Mouse (Mus musculus): ENCODE results near the gene Asdurf. TPM values are rescaled to one million over a fixed set of nuclear protein-coding genes. Genes with fewer than 3 reads are reported as not detected.
A peak's percentile ranks its signal among the peaks of the same experiment; 100 is the strongest.

The Asdurf gene
- total and polyA plus RNA-seq, 3 experiments: 1.4 TPM; not detected in 2

DNA sequence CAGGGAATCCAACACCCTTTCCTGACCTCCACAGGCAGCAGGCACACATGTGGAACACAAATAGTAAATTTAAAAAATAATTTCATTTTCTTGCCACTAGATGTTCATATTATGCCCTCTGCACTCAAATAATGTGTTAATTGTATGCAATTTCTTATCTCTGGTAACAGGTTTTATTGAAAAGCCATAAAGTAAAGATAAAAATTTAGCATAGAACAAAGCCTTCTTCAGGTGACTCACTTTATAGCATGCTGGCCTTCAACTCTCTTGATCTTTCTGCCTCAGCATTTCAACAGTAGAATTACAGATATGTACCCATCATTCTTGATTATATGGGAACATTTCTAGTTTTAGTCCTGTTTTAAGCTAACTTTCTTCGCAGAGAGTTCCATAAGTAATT is 28.1 kb downstream of the Asdurf start:
- DNase-seq: no peak
- Histone ChIP-seq H3K27ac (no peak overlapping the region), H3K36me3 (ENCODE audit: control insufficient read depth, insufficient read depth, low read length) (peaks cover 2% of the 10 kb centered on the region; the same call in 1 of the 2 replicates), H3K79me2 (replicated peaks; ENCODE audit: control insufficient read depth, insufficient read depth, low read length) (no peaks in the 10 kb centered on the region), H3K4me1 (ENCODE audit: control insufficient read depth, insufficient read depth, low read length) (no peaks in the 10 kb centered on the region), H3K27me3 (ENCODE audit: control insufficient read depth, insufficient read depth, low read length) (no peaks in the 10 kb centered on the region), H3K9ac (ENCODE audit: low read depth, low read length) (no peak overlapping the region), H3K4me3 (no peak overlapping the region)
- intact Hi-C loops (cut with DNase I): no loop called here
- 100% methylated on average over 1 of the region's 1 CpGs for WGBS
- TF ChIP-seq EP300 (IDR thresholded peaks at IDR 0.05; ENCODE audit: insufficient read depth, low read depth, low read length): no peak
- TF ChIP-seq POLR2A (IDR thresholded peaks at IDR 0.05; ENCODE audit: insufficient read depth, low read depth, low read length): no peak
- TF ChIP-seq CTCF (IDR thresholded peaks at IDR 0.05): no peak

- no peaks in the 10 kb centered on the region for H3K4me1 ChIP-seq (ENCODE audit: control insufficient read depth, insufficient read depth, low read length)
- no peak overlapping the region for H3K9ac ChIP-seq (ENCODE audit: low read depth, low read length)
- H3K27ac ChIP-seq: no peak overlapping the region
- H3K27me3 ChIP-seq (ENCODE audit: control insufficient read depth, insufficient read depth, low read length): no peaks in the 10 kb centered on the region
- H3K79me2 ChIP-seq (replicated peaks; ENCODE audit: control insufficient read depth, insufficient read depth, low read length): no peaks in the 10 kb centered on the region
- intact Hi-C loops (cut with DNase I): no loop called here
- no peak for TF ChIP-seq CTCF (IDR thresholded peaks at IDR 0.05)
- TF ChIP-seq POLR2A (IDR thresholded peaks at IDR 0.05; ENCODE audit: insufficient read depth, low read depth, low read length): no peak
- no peak for TF ChIP-seq EP300 (IDR thresholded peaks at IDR 0.05; ENCODE audit: insufficient read depth, low read depth, low read length)
- H3K4me3 ChIP-seq: no peak overlapping the region
- WGBS: 92% methylated on average over 5 of the region's 5 CpGs
- no peak for DNase-seq
- H3K36me3 ChIP-seq (ENCODE audit: control insufficient read depth, insufficient read depth, low read length): peaks cover 4% of the 10 kb centered on the region
Measured at GRCm38 (mm10) chr1:53323254-53323653, 29.2 kb downstream of the Asdurf start.

DNA sequence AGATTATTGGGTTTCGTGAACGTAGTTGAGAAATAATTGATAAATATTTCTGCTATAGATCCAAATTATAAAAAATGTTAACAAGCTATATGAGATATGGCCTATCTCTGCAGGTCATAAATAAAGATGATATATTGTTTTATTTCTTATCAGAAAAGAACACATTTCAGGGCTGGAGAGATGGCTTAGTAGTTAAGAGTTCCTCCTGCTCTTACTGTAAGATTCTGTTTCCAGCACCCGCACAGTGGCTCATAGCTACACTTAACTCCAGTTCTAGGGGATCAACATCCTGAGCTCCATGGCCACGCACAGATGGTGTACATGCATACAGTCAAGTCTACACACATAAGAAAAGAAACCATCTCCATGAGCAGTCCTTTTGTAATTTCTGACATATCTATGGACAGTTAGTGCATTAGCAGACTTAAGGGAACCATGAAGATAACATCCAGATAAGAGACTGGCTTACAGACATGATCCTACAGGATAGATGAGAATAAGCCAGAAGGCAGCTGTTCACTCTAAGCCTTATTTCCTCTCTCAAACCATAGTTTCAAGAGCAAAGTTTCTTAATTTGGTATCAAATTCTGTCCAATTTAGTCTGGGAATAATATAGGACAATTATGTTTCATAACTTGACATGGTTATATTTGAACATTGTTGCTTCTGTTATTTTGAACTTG is 30.6 kb downstream of the Asdurf start:
- H3K27ac ChIP-seq: no peak overlapping the region
- 95% methylated on average over 4 of the region's 4 CpGs for WGBS
- H3K4me3 ChIP-seq: no peak overlapping the region
- peaks cover 12% of the 10 kb centered on the region for H3K36me3 ChIP-seq (ENCODE audit: control insufficient read depth, insufficient read depth, low read length)
- H3K9ac ChIP-seq (ENCODE audit: low read depth, low read length): no peak overlapping the region
- TF ChIP-seq POLR2A (IDR thresholded peaks at IDR 0.05; ENCODE audit: insufficient read depth, low read depth, low read length): no peak
- no peak for DNase-seq
- no peaks in the 10 kb centered on the region for H3K27me3 ChIP-seq (ENCODE audit: control insufficient read depth, insufficient read depth, low read length)
- no peaks in the 10 kb centered on the region for H3K79me2 ChIP-seq (replicated peaks; ENCODE audit: control insufficient read depth, insufficient read depth, low read length)
- H3K4me1 ChIP-seq (ENCODE audit: control insufficient read depth, insufficient read depth, low read length): no peaks in the 10 kb centered on the region; the same call in 1 of the 2 replicates
- intact Hi-C loops (cut with DNase I): no loop called here

DNA sequence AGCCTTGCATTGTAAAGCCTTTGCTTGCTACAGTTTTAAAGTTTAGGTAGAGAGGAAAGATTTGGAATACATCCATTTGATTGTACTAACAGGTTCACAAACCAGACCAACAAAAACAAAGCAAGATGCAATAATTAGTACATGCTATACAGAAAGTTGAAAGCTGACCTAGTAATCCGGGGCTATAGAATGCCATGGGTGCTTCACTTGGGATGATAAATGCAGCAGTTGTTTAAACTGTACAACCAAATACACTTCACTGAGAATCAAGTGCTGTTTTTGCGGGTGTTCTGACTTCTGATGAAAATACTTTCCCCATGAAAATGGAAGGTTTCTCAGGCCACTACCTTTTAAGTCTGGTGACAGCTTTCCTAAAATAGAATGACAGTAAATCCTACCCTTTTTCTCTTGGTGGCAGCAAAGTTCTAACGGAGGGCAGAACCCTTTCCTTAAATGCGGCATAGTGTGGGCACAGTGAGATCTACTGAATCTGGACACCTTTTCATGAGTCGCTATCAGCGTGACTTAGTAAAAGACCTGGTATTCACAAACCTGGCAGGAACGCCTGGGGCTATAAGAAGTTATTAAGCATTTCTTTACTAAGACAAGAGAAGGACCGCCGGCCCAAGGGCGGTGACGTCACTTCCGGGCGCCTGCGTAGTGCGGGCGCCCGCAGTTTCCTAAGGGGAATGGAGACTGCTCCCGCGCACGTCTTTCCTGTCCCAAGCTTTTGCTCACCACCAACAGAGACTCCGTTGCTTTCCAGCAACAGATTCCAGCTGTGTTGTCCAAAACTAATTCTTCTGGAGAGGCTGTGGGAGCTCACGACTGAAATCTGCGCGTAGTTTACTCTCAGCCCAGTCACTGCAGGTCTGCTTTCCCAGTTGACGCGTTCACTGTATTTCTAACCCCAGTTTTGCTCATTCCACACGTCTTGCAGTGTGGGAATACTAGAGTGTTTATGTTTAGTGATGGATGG is 39.1 kb downstream of the Asdurf start, which contains the start of gene Osgepl1:
TSS of gene Osgepl1 (plus strand) at position 636 of the 979 bp plus-strand sequence.
- intact Hi-C loops (cut with DNase I): loop anchor here (2.0 to 5.0 kb wide), 2 partner anchors 16 to 39 kb away; partner anchors contain the start of genes Asdurf, Asnsd1, Gm28551 and Gm28778
- WGBS: 2% methylated on average over 27 of the region's 27 CpGs

DNA sequence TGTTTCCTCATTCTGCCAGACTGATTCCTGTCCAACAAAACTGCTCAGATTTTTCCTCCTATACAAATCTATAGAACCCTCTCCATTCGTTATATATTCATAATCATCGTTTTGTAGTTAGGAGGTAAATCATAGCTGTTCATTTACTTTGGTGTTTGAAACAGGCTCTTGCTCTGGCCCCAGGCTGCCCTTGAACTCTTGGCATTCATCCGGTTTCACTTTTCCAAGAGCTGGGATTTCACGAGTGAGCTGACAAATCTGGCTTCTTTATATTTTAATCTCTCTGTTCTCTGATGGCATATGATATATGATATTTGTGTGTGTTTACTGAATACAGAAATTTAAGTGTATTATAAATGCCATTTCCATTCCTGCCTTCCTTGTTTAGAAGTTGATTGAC is 51.9 kb downstream of the Asdurf start:
- Histone ChIP-seq H3K79me2 (replicated peaks; ENCODE audit: control insufficient read depth, insufficient read depth, low read length) (no peaks in the 10 kb centered on the region), H3K27me3 (ENCODE audit: control insufficient read depth, insufficient read depth, low read length) (no peaks in the 10 kb centered on the region), H3K9ac (ENCODE audit: low read depth, low read length) (no peak overlapping the region), H3K36me3 (ENCODE audit: control insufficient read depth, insufficient read depth, low read length) (no peaks in the 10 kb centered on the region; the same call in none of the 2 replicates), H3K4me3 (no peak overlapping the region), H3K27ac (no peak overlapping the region), H3K4me1 (ENCODE audit: control insufficient read depth, insufficient read depth, low read length) (no peaks in the 10 kb centered on the region)
- TF ChIP-seq POLR2A (IDR thresholded peaks at IDR 0.05; ENCODE audit: insufficient read depth, low read depth, low read length) (no peak), EP300 (IDR thresholded peaks at IDR 0.05; ENCODE audit: insufficient read depth, low read depth, low read length) (no peak), CTCF (IDR thresholded peaks at IDR 0.05) (no peak)
- WGBS: 74% methylated on average over 4 of the region's 4 CpGs
- intact Hi-C loops (cut with DNase I): no loop called here
- no peak for DNase-seq

More for the DNA sequence above, 39.1 kb downstream of the Asdurf start, which contains the start of gene Osgepl1:
- Histone ChIP-seq H3K4me3 (peak within 1 kb of the TSS; percentile 87), H3K27me3 (ENCODE audit: control insufficient read depth, insufficient read depth, low read length) (no peaks in the 10 kb centered on the region), H3K9ac (ENCODE audit: low read depth, low read length) (peak within 1 kb of the TSS; percentile 88), H3K4me1 (ENCODE audit: control insufficient read depth, insufficient read depth, low read length) (no peaks in the 10 kb centered on the region; the same call in 1 of the 2 replicates), H3K27ac (peak within 1 kb of the TSS; percentile 97), H3K79me2 (replicated peaks; ENCODE audit: control insufficient read depth, insufficient read depth, low read length) (no peaks in the 10 kb centered on the region), H3K36me3 (ENCODE audit: control insufficient read depth, insufficient read depth, low read length) (peaks cover 26% of the 10 kb centered on the region)
- peak; percentile 36 for TF ChIP-seq CTCF (IDR thresholded peaks at IDR 0.05)
- peak; percentile 87 for TF ChIP-seq POLR2A (IDR thresholded peaks at IDR 0.05; ENCODE audit: insufficient read depth, low read depth, low read length)
- 0 out of 2 replicates have a peak, but pooled peaks have one; percentile 30 for TF ChIP-seq EP300 (IDR thresholded peaks at IDR 0.05; ENCODE audit: insufficient read depth, low read depth, low read length)
- DNase-seq: peak; percentile 89 to 90

Other genes starting within 250 kb of the Asdurf start
- not detected for gene 1700019A02Rik, start 165.0 kb downstream of the Asdurf start, total RNA-seq (2021)
- not detected in 2 replicates for gene 1700019A02Rik, start 165.0 kb downstream of the Asdurf start, polyA plus RNA-seq (2012; rRNA removed)
- 10 to 100 TPM; 10.9 to 13.8 TPM for gene Pms1, start 55.6 kb downstream of the Asdurf start, total RNA-seq (2021)
- 1.2 and 2.0 TPM in 2 replicates for gene Pms1, start 55.6 kb downstream of the Asdurf start, polyA plus RNA-seq (2012; rRNA removed)
- gene Ormdl1, start 55.5 kb downstream of the Asdurf start, total RNA-seq (2021): 10 to 100 TPM; 13.2 to 14.3 TPM
- gene Ormdl1, start 55.5 kb downstream of the Asdurf start, polyA plus RNA-seq (2012; rRNA removed): 6.3 and 14.3 TPM in 2 replicates
- gene Gm28778, start 55.5 kb downstream of the Asdurf start, total RNA-seq (2021): not detected
- 7.9 and 10.1 TPM in 2 replicates for gene Gm28778, start 55.5 kb downstream of the Asdurf start, polyA plus RNA-seq (2012; rRNA removed)
- 10 to 100 TPM; 51.5 to 55.9 TPM for gene Osgepl1, start 39.0 kb downstream of the Asdurf start, total RNA-seq (2021)
- 27.7 and 61.2 TPM in 2 replicates for gene Osgepl1, start 39.0 kb downstream of the Asdurf start, polyA plus RNA-seq (2012; rRNA removed)
- gene Gm28551, start within 50 bp of the Asdurf start, total RNA-seq (2021): under 1 TPM in 1 of 2 experiments, not detected in 1; 0.14 TPM
- 0.06 TPM in 1 of 2 replicates, not detected in the other for gene Gm28551, start within 50 bp of the Asdurf start, polyA plus RNA-seq (2012; rRNA removed)
- gene Asnsd1, start 133 bp upstream of the Asdurf start, total RNA-seq (2021): 10 to 100 TPM; 56.4 to 64.7 TPM
- gene Asnsd1, start 133 bp upstream of the Asdurf start, polyA plus RNA-seq (2012; rRNA removed): 14.3 and 32.1 TPM in 2 replicates